Mouse (Mus musculus) retina, embryonic 14.5 days (tissue): ENCODE results near the gene Ndufaf8.

Experiments
- DNase-seq: peaks from one replicate; pipeline ENCODE4 v3.0.0-alpha.2; 2015; ENCODE audit warnings: low spot score

Gene Ndufaf8

DNA sequence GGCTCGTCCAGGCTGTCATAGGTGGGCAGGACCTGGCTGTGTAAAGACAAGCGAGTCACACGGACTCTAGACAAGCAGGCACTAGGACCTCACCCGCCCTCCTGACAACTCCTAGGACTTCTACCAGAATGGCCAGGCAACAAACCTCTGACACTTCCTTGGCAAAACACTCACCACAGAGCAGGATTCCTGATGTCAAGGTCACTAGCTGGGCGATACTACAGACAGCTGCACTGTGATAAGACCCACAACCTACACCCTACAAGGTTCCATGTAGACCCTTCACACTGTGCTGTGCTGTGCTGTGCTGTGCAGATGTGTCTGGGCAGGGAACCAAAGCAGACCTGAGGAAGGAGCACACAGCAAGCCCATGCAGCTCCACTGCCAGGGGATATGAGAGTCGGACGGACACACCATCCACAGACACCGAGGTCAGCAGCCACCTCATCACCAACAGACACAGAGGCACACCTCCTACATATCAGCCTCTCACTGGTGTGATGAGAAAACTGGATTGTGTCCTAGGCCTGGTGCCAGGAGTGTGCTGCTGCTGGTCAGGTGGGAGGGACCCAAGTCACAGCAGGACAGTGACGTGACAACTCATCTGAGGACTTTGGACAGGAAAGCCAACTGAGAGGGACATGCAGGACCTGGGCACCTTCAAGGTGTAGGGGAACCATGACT is 36.3 kb downstream of the Ndufaf8 start:
- no peak for DNase-seq

GRCm38 (mm10) chr11:120136195-120136594 is 37.5 kb downstream of the Ndufaf8 start:
- DNase-seq: no peak

- DNase-seq: no peak
These were observed 38.3 kb downstream of the Ndufaf8 start for GRCm38 (mm10) chr11:120136796-120137624.

DNA sequence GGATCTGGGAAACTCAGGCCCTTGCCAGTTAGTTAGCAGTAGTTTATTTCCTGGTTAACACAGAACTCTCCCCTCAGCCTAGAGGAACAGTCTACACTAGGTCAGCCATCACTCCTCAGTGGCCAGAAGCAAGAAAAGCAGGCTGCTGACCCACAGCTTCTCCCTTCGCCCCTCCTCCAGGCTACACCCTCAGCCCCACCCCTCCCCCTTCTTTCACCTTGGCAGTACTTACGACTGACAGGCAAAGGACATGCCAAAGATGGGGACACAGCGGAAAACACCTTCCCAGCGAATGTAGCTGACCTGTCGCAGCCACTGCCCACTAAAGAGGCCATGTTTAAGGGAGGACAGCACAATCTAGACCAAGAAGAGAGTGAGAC is 38.9 kb downstream of the Ndufaf8 start:
- no peak for DNase-seq

DNA sequence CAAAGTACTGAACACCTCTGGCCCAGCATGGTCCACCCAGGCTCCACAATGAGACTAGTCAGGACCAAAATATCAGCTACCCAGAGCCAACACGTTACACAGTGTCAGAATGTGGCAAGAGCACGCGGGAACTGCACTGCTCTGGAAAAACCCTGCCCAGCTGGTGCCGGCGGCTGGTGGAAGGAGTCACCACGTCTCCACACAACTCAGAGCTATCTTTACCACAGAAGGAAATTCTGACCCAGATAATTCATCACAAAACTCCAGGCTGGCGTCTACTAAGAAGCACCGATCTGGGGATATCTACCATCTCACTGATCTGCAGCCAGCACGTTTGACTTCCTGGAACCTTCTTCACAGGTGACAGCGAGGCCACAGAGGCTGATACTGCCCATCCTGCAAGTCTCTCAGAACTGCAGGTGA is 40.6 kb downstream of the Ndufaf8 start:
- no peak for DNase-seq

- DNase-seq: no peak
These were observed 41.5 kb downstream of the Ndufaf8 start for GRCm38 (mm10) chr11:120140255-120140654.

- DNase-seq: peak; percentile 47
These were observed 43.9 kb downstream of the Ndufaf8 start for GRCm38 (mm10) chr11:120142601-120143051.

GRCm38 (mm10) chr11:120143708-120144497 is 45.2 kb downstream of the Ndufaf8 start:
- DNase-seq: no peak

GRCm38 (mm10) chr11:120148201-120148855 is 49.6 kb downstream of the Ndufaf8 start:
- no peak for DNase-seq

DNA sequence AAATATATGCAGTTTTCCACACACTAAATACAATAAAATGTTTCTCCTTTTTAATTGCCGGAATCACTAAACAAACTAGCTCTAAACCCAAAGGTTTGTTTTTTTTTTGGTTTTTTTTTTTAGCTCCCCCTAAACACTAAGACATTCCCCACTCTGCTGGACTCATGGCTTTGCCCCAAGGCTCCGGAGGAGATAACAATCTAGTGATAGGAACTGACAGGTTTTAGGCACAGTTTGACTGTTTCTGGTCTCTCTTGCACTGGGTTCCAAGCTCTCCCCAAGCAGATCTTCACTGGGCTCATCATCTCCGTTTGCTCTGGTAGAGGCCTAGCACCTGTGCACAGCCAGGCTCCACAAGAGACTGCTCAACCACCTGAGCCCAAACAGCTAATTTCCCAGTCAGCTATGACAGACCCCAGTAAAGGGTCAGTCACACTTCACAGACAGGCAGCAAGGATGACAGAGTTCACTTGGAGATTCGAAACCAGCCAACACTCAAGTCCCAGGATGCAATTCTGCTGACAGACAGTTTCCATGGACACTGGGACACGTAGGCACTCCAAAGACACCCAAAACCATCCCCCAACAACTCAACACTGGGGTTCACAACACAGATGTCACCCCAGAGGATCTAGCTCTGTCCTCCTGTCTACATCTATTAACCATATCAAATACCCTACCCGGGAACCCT is 50.9 kb downstream of the Ndufaf8 start:
- peak; percentile 40 for DNase-seq
